Mouse (Mus musculus) hindbrain, embryonic 12.5 days (tissue): ENCODE data around the gene Gfod1. TPM values are rescaled to one million over a fixed set of nuclear protein-coding genes. Genes with fewer than 3 reads are reported as not detected.

Experiments used
- ATAC-seq: fragments of 200-750 bp; cut with Nextera tagmentation; 2 replicates; pipeline ENCODE4 v1.8.0; 2017; ENCODE audit warnings: moderate TSS enrichment; ENCODE audit not compliant: low FRiP score
- H3K27ac ChIP-seq: fragments of 300-500 bp; sonication (generic); 2 replicates; pipeline ENCODE4 v1.5.1; 2016; ENCODE audit warnings: mild to moderate bottlenecking
- H3K27me3 ChIP-seq: fragments of 300-500 bp; sonication (generic); 2 replicates; pipeline ENCODE4 v1.6.1; 2016; ENCODE audit warnings: mild to moderate bottlenecking
- H3K36me3 ChIP-seq: fragments of 300-500 bp; sonication (generic); 2 replicates; pipeline ENCODE4 v1.6.1; 2016; ENCODE audit warnings: mild to moderate bottlenecking
- H3K4me1 ChIP-seq: fragments of 300-500 bp; sonication (generic); 2 replicates; pipeline ENCODE4 v1.6.1; 2016
- H3K4me2 ChIP-seq: fragments of 300-500 bp; sonication (generic); replicated peaks from 2 replicates; pipeline ENCODE4 v1.6.1; 2016; ENCODE audit warnings: mild to moderate bottlenecking
- H3K4me3 ChIP-seq: fragments of 300-500 bp; sonication (generic); 2 replicates; pipeline ENCODE4 v1.5.1; 2016; ENCODE audit warnings: mild to moderate bottlenecking
- H3K9ac ChIP-seq: fragments of 300-500 bp; sonication (generic); 2 replicates; pipeline ENCODE4 v1.6.1; 2016; ENCODE audit warnings: mild to moderate bottlenecking, moderate library complexity
- H3K9me3 ChIP-seq: fragments of 300-500 bp; sonication (generic); replicated peaks from 2 replicates; pipeline ENCODE4 v1.6.1; 2016; ENCODE audit warnings: mild to moderate bottlenecking
- WGBS: fragments of 180-500 bp; shearing (Covaris S2); methylation state at CpG from one replicate; pipeline ENCODE4 v1.1.7; 2016; 5-methylcytosine and 5-hydroxymethylcytosine counted together
- polyA plus RNA-seq: library from polyadenylated mRNA; unstranded; fragments of >200 nt; fragmentation: Nextera tagmentation; extraction: Ambion mirVana; gene quantifications from 2 replicates; pipeline ENCODE4 v1.2.1, GENCODE M21; 2016

Gene Gfod1
- polyA plus RNA-seq, 1 experiment from 2014 or later, result 1.2 TPM

- ATAC-seq, result no peak
- H3K27ac ChIP-seq, result no peak overlapping the region
- H3K4me2 ChIP-seq, result no peak overlapping the region
- H3K9ac ChIP-seq, result no peak overlapping the region
- peaks cover 37% of the 10 kb centered on the region for H3K36me3 ChIP-seq
- H3K4me1 ChIP-seq, result no peaks in the 10 kb centered on the region
- no peak overlapping the region for H3K4me3 ChIP-seq
- no peaks in the 10 kb centered on the region for H3K9me3 ChIP-seq
- WGBS, result 76% methylated on average over 5 of the region's 5 CpGs
- H3K27me3 ChIP-seq, result no peaks in the 10 kb centered on the region
Measured at GRCm38 (mm10) chr13:43158281-43158680, 145.7 kb downstream of the Gfod1 start.

DNA sequence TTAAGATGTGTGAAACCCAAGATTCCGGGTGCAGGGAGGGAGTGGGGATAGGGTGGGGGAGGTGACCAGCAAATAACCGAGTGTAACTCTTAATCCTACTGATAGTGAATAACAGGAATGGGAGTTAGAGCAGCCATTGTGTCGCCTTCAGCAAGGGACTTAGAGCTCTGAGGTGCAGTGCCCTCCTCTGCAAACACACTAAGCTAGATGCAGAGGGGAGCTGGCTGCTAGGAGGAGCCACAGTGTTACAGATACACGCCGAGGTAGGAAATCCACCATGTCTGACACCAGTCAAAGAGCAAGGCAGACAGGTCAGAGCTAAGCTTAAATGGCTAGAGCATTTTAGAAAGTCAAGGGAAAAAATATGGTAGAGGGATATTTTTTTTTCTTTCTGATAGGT, 146.6 kb downstream of the Gfod1 start:
- no peaks in the 10 kb centered on the region for H3K9me3 ChIP-seq
- H3K9ac ChIP-seq, result no peak overlapping the region
- H3K27me3 ChIP-seq, result no peaks in the 10 kb centered on the region
- no peak overlapping the region for H3K27ac ChIP-seq
- no peak overlapping the region for H3K4me3 ChIP-seq
- H3K4me2 ChIP-seq, result no peak overlapping the region
- H3K4me1 ChIP-seq, result no peaks in the 10 kb centered on the region
- no peak for ATAC-seq
- WGBS, result 58% methylated on average over 5 of the region's 5 CpGs
- H3K36me3 ChIP-seq, result peaks cover 41% of the 10 kb centered on the region

DNA sequence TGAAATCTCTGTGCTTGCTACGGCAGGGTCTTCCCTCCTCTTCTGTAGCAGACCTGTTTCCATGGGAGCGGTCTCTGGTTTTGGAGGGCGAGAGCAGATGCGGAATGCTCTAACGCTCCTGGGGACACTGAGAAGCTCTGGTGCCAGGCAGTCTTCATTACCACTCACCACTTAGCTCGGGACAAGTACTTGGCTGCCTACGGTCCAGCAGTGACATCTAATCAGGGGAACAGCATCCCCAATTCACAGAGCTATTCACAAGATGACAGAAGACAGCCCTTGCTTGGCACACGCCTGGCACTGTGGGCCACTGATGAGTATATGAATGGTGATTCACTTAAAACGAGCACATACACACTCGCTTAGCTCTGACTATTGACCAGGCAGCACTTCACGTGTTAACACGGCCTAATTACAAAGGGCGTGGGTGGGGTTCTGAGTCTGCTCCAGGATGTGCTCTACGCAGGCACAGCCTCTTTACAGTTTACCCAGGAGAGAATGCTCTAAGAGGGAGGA, 151.9 kb downstream of the Gfod1 start:
- peaks cover 55% of the 10 kb centered on the region for H3K36me3 ChIP-seq
- H3K4me3 ChIP-seq, result no peak overlapping the region
- H3K9me3 ChIP-seq, result no peaks in the 10 kb centered on the region
- H3K27ac ChIP-seq, result no peak overlapping the region
- WGBS, result 93% methylated on average over 14 of the region's 14 CpGs
- H3K27me3 ChIP-seq, result no peaks in the 10 kb centered on the region
- no peak overlapping the region for H3K4me2 ChIP-seq
- H3K9ac ChIP-seq, result no peak overlapping the region
- no peaks in the 10 kb centered on the region for H3K4me1 ChIP-seq
- ATAC-seq, result no peak

DNA sequence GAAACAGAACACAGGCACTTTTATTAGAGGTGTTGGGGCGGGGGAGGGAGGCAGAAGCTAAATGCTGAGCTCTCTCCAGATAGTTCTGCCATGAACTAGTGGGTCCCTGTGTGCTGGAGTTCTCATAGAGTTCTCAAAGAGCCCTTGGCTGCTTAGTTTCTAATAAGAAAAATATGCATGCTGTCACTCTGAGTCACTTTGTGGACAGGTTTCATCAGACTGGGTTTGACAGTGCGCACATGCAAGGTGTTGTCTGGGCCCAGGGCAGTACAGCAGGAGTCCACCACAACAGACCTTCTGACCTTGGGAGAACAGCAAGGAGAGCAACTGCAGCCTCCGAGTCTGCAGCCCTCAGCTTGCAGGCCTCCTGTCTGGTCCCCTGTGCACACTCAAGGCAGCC, 154.3 kb downstream of the Gfod1 start:
- H3K9me3 ChIP-seq, result no peaks in the 10 kb centered on the region
- H3K9ac ChIP-seq, result no peak overlapping the region
- peaks cover 46% of the 10 kb centered on the region for H3K36me3 ChIP-seq
- H3K4me2 ChIP-seq, result no peak overlapping the region
- ATAC-seq, result no peak
- H3K4me3 ChIP-seq, result no peak overlapping the region
- H3K27ac ChIP-seq, result no peak overlapping the region
- no peaks in the 10 kb centered on the region for H3K27me3 ChIP-seq
- WGBS, result 83% methylated on average over 3 of the region's 3 CpGs
- no peaks in the 10 kb centered on the region for H3K4me1 ChIP-seq

DNA sequence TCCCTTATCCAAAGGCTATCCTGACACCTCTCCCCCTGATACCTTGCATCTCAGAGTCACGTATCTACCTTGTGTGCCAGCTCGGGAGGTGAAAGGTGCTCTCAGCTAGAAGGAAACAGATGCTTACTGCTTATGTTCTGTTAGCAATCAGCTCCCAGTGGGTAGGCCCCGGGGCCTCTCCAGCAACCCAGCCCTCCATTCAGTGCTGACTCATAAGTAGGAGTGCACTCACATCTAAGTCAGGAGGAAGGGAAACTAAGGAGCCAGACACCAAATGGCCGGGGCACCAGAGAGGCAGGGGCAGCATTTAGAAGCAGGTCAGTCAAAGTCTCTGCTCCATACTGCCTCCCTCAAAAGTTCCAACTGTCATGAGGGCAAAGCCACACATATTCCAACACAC, 155.3 kb downstream of the Gfod1 start:
- Histone ChIP-seq H3K9me3 (no peaks in the 10 kb centered on the region), H3K4me2 (no peak overlapping the region), H3K4me3 (no peak overlapping the region), H3K36me3 (peaks cover 36% of the 10 kb centered on the region), H3K9ac (no peak overlapping the region), H3K27ac (no peak overlapping the region), H3K27me3 (no peaks in the 10 kb centered on the region), H3K4me1 (no peaks in the 10 kb centered on the region)
- 79% methylated on average over 4 of the region's 4 CpGs for WGBS
- no peak for ATAC-seq

- H3K9me3 ChIP-seq, result no peaks in the 10 kb centered on the region
- H3K27ac ChIP-seq, result no peak overlapping the region
- no peak overlapping the region for H3K4me2 ChIP-seq
- ATAC-seq, result no peak
- no peaks in the 10 kb centered on the region for H3K27me3 ChIP-seq
- H3K9ac ChIP-seq, result no peak overlapping the region
- no peak overlapping the region for H3K4me3 ChIP-seq
- peaks cover 18% of the 10 kb centered on the region for H3K36me3 ChIP-seq
- no peaks in the 10 kb centered on the region for H3K4me1 ChIP-seq
- 75% methylated on average over 8 of the region's 8 CpGs for WGBS
Measured at GRCm38 (mm10) chr13:43146515-43147258, 157.3 kb downstream of the Gfod1 start.

Other genes with a start within 250 kb of the Gfod1 start
- 73.2 and 74.9 TPM in 2 replicates for gene Tbc1d7, start 132.7 kb downstream of the Gfod1 start, polyA plus RNA-seq
- gene Sirt5, start 61.3 kb upstream of the Gfod1 start, polyA plus RNA-seq, result 33.8 and 35.9 TPM in 2 replicates
- 171 and 174 TPM in 2 replicates for gene Nol7, start 94.2 kb upstream of the Gfod1 start, polyA plus RNA-seq
- 12.2 and 12.8 TPM in 2 replicates for gene Ranbp9, start 177.1 kb upstream of the Gfod1 start, polyA plus RNA-seq